Mouse (Mus musculus): ENCODE measurements around the gene Phtf1.

Gene Phtf1

DNA sequence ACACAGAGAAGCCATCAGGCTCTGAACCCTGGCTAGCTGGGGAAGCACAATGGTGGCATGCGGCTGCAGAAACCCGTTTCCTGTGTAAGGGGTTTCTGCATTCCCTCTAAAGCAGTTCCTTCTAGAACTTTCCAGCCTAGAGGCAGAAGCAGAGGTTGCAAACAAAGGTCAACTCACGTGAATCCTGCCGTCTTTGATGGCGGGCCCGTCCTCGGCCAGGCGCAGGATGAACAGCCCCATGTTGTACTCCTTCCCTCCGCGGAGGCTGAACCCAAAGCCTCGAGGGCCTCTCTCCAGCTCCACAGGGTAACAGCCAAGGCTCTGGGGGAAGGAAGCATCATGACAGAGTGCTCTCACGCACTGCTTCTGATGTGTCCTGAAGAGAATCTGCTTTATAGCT lies 52.2 kb downstream of the Phtf1 start:
- no peak for DNase-seq

DNA sequence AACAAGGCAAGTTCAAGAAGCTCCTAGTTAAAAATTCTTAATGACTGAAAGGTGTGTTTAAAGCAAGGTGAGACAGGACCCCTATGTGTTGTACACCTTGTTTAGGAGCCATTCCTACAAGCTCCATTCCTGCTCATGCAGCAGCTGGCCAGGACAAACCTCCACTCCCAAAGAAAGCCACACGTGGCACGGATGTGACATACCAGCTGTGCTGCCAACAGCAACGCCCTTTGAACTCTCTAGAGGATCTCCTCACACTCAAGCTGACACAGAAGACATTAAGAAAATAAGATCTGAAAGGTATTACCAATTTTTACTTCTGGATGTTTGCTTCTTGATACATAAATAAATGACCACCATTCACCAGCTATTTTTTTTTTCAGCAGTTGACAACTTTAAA lies 59.0 kb downstream of the Phtf1 start:
- DNase-seq = no peak

- DNase-seq = no peak
Observed at GRCm38 (mm10) chr3:104032086-104032485, 64.2 kb downstream of the Phtf1 start.

- DNase-seq = no peak
Observed at GRCm38 (mm10) chr3:104032747-104033146, 64.8 kb downstream of the Phtf1 start.

DNA sequence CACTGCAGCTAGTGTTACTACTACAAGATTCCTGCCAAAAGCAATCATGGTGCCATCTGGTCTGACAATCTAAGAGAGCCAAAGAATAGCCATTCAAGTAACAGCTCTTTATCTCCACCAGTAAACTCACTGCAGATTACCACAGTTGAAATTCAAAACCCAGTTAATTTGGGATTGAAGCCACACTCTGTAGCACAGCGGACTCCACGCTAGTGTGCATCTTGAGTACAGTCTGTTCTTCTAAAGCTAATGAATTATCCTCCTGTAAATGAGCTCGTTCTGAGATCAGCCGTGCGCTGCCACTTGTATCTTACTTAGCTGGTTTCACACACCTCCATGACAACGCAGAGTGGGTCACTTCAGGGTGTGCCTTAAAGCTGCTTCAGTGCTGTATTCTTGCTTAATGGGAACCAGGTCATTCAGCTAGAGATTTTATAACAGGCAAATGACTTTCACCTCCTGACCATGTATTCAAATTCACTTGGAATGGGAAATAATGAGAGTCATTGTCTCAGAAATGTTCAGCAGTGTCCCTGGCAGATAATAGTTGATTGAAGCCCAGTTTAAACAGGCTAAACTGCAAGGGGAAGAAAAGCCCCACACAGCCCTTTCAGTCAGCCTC lies 91.2 kb downstream of the Phtf1 start:
- peak; percentile 43 for DNase-seq

- no peak for DNase-seq
Observed at GRCm38 (mm10) chr3:104069395-104069794, 101.5 kb downstream of the Phtf1 start.
